ENCODE assay signal across 4 mouse cellular contexts in genomic region chr5:105140089-105140810, GRCm38 (mm10). TPM values are rescaled to one million over a fixed set of nuclear protein-coding genes. Genes with fewer than 3 reads are reported as not detected.
"Had no signal": no experiment of that assay in that cellular context is flagged by ENCODE, and none has a peak within 500 bp of the region (broad histone marks: within the 10 kb centered on the region; RNA-seq: fewer than 3 reads in every experiment).

No protein-coding gene starts in this region.

RNA-seq across cellular contexts. Expression of gene Gbp8, which starts 0.9 kb away (rescaled TPM):
- total RNA-seq: layer of hippocampus, postnatal 36 days; left cerebral cortex, adult 2 months had no signal
- polyA plus RNA-seq: limb, embryonic 11.5 days; neural tube, embryonic 14.5 days had no signal
